Mouse (Mus musculus): ENCODE data around the gene Chrna9. TPM values are rescaled to one million over a fixed set of nuclear protein-coding genes. Genes with fewer than 3 reads are reported as not detected.

Gene Chrna9
- polyA plus RNA-seq, 1 experiment from 2014 or later: 0.57 TPM

DNA sequence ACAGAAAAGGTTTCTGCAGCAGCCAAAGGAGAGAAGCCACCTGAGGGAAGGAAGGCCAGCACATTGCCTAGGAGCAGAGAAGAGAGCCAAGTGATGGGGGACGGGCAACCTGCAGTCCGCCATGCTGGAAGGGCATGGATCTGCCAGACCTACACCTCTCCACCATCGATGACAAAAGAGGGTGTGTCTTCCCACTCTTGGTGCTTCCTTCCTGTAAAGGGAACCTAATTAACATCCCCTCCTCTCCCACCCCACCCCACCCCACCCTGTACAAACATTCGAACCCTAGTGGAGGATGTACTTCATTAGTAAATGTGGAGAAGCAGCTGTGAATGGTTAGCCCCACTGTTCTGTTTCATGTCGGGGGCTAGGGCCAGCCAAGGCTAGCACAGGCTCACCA is 22.5 kb upstream of the Chrna9 start:
- 85% methylated on average over 5 of the region's 5 CpGs for WGBS
- Histone ChIP-seq H3K27me3 (ENCODE audit: control insufficient read depth, insufficient read depth, low read length) (no peaks in the 10 kb centered on the region), H3K4me2 (ENCODE audit: low read depth) (no peak overlapping the region), H3K36me3 (ENCODE audit: control insufficient read depth, insufficient read depth, low read length) (no peaks in the 10 kb centered on the region), H3K4me1 (ENCODE audit: control insufficient read depth, insufficient read depth, low read length) (no peaks in the 10 kb centered on the region), H3K27ac (ENCODE audit: low read depth, low read length) (no peak overlapping the region), H3K4me3 (ENCODE audit: low read depth, low read length) (no peak overlapping the region), H3K9ac (ENCODE audit: low read length) (no peak overlapping the region), H3K9me3 (ENCODE audit: control insufficient read depth, low read length) (no peaks in the 10 kb centered on the region)
- DNase-seq (ENCODE audit: low spot score) (no peak), ATAC-seq (ENCODE audit: insufficient read depth, low FRiP score, low TSS enrichment) (no peak)

DNA sequence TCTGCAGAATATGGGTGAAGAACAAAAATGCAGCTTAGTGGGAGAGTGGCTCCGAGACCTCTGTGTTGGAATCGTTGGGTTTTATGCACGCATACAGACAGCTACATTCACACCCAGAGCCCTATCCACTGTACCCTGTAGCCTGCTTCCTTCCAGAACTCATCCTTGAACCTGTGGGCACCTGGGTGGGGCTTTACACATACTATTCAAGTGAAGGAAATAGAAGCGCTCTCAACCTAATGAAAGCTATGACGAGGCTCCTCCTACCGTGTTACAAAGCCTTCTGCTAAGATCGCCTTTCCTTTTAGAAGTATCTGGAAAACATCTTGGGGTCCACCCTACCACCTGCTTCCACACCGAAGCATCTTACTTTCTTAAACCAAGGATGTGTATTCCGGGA is 21.6 kb upstream of the Chrna9 start:
- H3K27ac ChIP-seq (ENCODE audit: low read depth, low read length): no peak overlapping the region
- H3K4me2 ChIP-seq (ENCODE audit: low read depth): no peak overlapping the region
- H3K4me3 ChIP-seq (ENCODE audit: low read depth, low read length): no peak overlapping the region
- no peaks in the 10 kb centered on the region for H3K36me3 ChIP-seq (ENCODE audit: control insufficient read depth, insufficient read depth, low read length)
- 95% methylated on average over 9 of the region's 9 CpGs for WGBS
- H3K9ac ChIP-seq (ENCODE audit: low read length): no peak overlapping the region
- no peaks in the 10 kb centered on the region for H3K9me3 ChIP-seq (ENCODE audit: control insufficient read depth, low read length)
- no peaks in the 10 kb centered on the region for H3K4me1 ChIP-seq (ENCODE audit: control insufficient read depth, insufficient read depth, low read length)
- DNase-seq (ENCODE audit: low spot score) (no peak), ATAC-seq (ENCODE audit: insufficient read depth, low FRiP score, low TSS enrichment) (no peak)
- H3K27me3 ChIP-seq (ENCODE audit: control insufficient read depth, insufficient read depth, low read length): no peaks in the 10 kb centered on the region

DNA sequence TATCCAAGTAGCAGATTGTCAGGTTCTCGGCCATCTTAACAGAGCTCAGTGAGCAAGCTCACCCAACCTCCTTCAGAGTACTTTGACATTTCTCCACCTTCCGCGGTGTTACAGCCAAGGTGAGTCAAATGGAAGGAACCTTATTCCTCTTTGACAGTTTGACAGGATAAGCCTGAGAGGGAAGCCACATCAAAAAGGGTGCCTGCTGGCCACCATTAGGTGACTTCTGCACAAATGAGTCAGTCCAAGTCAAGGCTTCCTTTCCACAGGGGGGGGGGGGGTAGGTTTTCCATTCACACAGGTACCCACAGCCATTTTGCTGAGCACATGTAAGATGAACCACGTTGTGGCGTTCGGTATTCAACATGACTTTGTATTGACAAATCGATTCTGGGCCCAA is 20.4 kb upstream of the Chrna9 start:
- DNase-seq (ENCODE audit: low spot score): no peak
- Histone ChIP-seq H3K4me1 (ENCODE audit: control insufficient read depth, insufficient read depth, low read length) (peaks cover 4% of the 10 kb centered on the region; the same call in 1 of the 2 replicates), H3K9me3 (ENCODE audit: control insufficient read depth, low read length) (no peaks in the 10 kb centered on the region), H3K27ac (ENCODE audit: low read depth, low read length) (no peak overlapping the region), H3K27me3 (ENCODE audit: control insufficient read depth, insufficient read depth, low read length) (no peaks in the 10 kb centered on the region), H3K9ac (ENCODE audit: low read length) (no peak overlapping the region), H3K4me2 (ENCODE audit: low read depth) (no peak overlapping the region), H3K36me3 (ENCODE audit: control insufficient read depth, insufficient read depth, low read length) (no peaks in the 10 kb centered on the region), H3K4me3 (ENCODE audit: low read depth, low read length) (no peak overlapping the region)
- ATAC-seq (ENCODE audit: insufficient read depth, low FRiP score, low TSS enrichment): no peak
- 91% methylated on average over 7 of the region's 7 CpGs for WGBS

DNA sequence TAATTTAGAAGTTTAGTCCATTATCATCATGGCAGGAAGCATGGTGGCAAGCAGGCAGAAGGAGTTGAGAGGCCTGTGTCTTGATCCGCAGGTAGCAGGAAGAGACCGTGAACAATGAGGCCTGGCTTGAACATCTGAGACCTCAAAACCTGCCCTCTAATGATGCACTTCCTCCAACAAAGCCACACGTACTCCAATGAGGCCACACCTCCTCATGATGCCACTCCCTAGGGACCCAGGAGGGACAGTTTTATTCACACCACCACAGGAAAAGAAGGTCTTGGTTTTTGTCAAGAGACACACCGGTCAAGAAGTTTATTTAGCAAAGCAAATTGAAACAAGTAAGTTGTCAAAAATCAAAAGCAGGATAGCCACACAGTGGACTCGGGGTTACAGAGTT is 17.8 kb upstream of the Chrna9 start:
- Histone ChIP-seq H3K4me2 (ENCODE audit: low read depth) (no peak overlapping the region), H3K4me1 (ENCODE audit: control insufficient read depth, insufficient read depth, low read length) (peaks cover 4% of the 10 kb centered on the region; the same call in 1 of the 2 replicates), H3K9me3 (ENCODE audit: control insufficient read depth, low read length) (no peaks in the 10 kb centered on the region), H3K36me3 (ENCODE audit: control insufficient read depth, insufficient read depth, low read length) (no peaks in the 10 kb centered on the region), H3K27ac (ENCODE audit: low read depth, low read length) (no peak overlapping the region), H3K9ac (ENCODE audit: low read length) (no peak overlapping the region), H3K4me3 (ENCODE audit: low read depth, low read length) (no peak overlapping the region), H3K27me3 (ENCODE audit: control insufficient read depth, insufficient read depth, low read length) (no peaks in the 10 kb centered on the region)
- 92% methylated on average over 5 of the region's 5 CpGs for WGBS
- ATAC-seq (ENCODE audit: insufficient read depth, low FRiP score, low TSS enrichment) (no peak), DNase-seq (ENCODE audit: low spot score) (no peak)

DNA sequence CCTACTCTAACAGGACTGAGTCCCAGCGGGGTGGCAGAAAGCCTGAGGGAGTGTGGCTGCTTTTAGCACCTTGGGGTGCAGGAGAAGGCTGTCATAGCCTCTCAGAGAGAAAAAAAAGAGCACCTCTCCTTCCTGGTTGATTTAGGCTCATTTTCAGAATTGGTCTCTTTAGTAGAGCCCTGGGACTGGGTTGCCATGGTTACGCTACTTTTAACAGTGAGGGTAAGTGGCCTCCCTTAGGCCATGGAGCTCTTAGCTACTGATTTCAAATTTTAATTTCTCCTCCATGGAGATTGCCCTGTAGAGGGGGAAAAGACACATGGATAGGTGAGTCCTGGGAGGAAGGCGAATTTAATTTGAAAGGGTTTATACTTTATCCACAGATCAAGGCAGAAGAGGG is 16.1 kb upstream of the Chrna9 start:
- DNase-seq (ENCODE audit: low spot score) (peak; percentile 24), ATAC-seq (ENCODE audit: insufficient read depth, low FRiP score, low TSS enrichment) (no peak)

DNA sequence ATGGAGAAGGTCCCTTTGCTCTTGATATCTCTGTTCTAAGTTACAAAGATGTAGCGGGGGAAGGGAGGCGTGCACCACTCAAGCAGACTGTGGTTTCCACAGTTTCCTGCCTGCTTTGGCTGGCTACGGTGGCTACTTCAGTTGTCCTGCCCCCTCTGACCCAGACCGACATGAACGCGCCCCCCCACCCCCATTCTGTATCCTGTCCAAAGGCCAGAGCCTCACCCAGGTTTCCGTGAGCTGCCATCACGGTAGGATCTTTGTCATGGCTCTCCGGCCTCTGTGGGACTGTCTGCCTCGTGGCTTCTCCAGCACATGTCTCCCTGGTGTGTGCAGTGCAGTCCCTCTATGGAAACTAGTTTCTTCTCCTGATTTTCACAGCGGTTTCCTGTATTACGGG is 15.4 kb upstream of the Chrna9 start:
- H3K36me3 ChIP-seq (ENCODE audit: control insufficient read depth, insufficient read depth, low read length): no peaks in the 10 kb centered on the region
- H3K27ac ChIP-seq (ENCODE audit: low read depth, low read length): no peak overlapping the region
- DNase-seq (ENCODE audit: low spot score) (no peak), ATAC-seq (ENCODE audit: insufficient read depth, low FRiP score, low TSS enrichment) (no peak)
- no peaks in the 10 kb centered on the region for H3K27me3 ChIP-seq (ENCODE audit: control insufficient read depth, insufficient read depth, low read length)
- no peaks in the 10 kb centered on the region for H3K9me3 ChIP-seq (ENCODE audit: control insufficient read depth, low read length)
- no peak overlapping the region for H3K4me3 ChIP-seq (ENCODE audit: low read depth, low read length)
- peaks cover 4% of the 10 kb centered on the region; the same call in 1 of the 2 replicates for H3K4me1 ChIP-seq (ENCODE audit: control insufficient read depth, insufficient read depth, low read length)
- no peak overlapping the region for H3K9ac ChIP-seq (ENCODE audit: low read length)
- WGBS: 83% methylated on average over 12 of the region's 12 CpGs
- no peak overlapping the region for H3K4me2 ChIP-seq (ENCODE audit: low read depth)

More for the DNA sequence above, 16.1 kb upstream of the Chrna9 start:
- Histone ChIP-seq H3K36me3 (ENCODE audit: control insufficient read depth, insufficient read depth, low read length) (no peaks in the 10 kb centered on the region), H3K4me2 (ENCODE audit: low read depth) (no peak overlapping the region), H3K4me1 (ENCODE audit: control insufficient read depth, insufficient read depth, low read length) (peaks cover 4% of the 10 kb centered on the region; the same call in 1 of the 2 replicates), H3K9me3 (ENCODE audit: control insufficient read depth, low read length) (no peaks in the 10 kb centered on the region), H3K4me3 (ENCODE audit: low read depth, low read length) (no peak overlapping the region), H3K27me3 (ENCODE audit: control insufficient read depth, insufficient read depth, low read length) (no peaks in the 10 kb centered on the region), H3K27ac (ENCODE audit: low read depth, low read length) (no peak overlapping the region), H3K9ac (ENCODE audit: low read length) (no peak overlapping the region)
- WGBS: 83% methylated on average over 3 of the region's 3 CpGs

DNA sequence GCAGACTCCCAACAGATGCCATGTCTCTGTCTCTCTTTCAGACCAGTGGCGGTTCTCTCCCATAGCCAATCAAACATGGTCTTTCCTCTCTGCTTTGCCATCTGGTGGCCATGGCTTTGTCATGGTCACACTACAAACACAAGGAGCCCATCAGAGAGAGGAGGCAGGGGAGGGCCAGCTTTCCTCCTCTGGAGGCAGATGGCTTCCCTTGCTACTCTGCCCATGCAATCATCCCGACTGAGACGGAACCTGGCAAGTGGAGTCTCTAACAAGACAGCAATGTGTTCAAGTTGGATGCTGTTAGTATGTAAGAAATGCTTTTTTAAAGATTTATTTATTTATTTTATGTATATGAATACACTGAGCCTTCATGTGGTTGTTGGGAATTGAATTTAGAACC is 14.8 kb upstream of the Chrna9 start:
- Histone ChIP-seq H3K36me3 (ENCODE audit: control insufficient read depth, insufficient read depth, low read length) (no peaks in the 10 kb centered on the region), H3K4me1 (ENCODE audit: control insufficient read depth, insufficient read depth, low read length) (peaks cover 4% of the 10 kb centered on the region; the same call in 1 of the 2 replicates), H3K9ac (ENCODE audit: low read length) (no peak overlapping the region), H3K4me2 (ENCODE audit: low read depth) (no peak overlapping the region), H3K9me3 (ENCODE audit: control insufficient read depth, low read length) (no peaks in the 10 kb centered on the region), H3K4me3 (ENCODE audit: low read depth, low read length) (no peak overlapping the region), H3K27ac (ENCODE audit: low read depth, low read length) (no peak overlapping the region), H3K27me3 (ENCODE audit: control insufficient read depth, insufficient read depth, low read length) (no peaks in the 10 kb centered on the region)
- ATAC-seq (ENCODE audit: insufficient read depth, low FRiP score, low TSS enrichment) (no peak), DNase-seq (ENCODE audit: low spot score) (no peak)
- WGBS: 97% methylated on average over 3 of the region's 3 CpGs

DNA sequence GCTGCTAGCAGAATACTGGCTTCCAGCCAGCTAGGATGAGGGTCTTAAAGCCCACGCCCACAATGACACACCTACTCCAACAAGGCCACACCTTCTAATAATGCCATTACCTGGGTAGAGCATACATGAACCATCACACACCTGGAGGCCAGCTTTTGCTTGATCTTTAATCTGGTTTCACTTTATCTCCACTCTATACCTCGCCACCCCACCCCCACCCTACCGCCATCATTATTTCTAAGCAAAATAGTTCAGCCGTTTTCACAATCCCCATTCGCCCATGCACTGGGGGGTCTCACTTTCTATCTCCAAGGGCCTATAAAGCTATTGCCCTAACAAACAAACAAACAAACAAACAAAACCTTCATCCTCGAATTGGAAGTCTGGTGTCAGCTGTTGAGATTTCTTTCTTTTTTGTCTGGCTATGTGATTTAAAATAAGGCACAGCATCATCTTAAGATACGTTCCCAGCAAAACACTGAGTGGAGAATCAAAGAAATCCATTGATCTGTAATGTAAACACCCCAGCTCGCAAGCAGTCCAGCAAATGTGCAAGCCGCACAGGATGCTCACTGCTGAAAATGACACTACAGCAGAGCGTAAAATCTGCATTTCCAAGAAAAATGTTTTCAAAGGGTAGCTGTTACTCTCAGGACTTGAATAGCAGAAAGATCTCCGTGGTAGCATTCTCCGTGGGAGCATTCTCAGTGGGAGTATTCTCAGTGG is 13.9 kb upstream of the Chrna9 start:
- ATAC-seq (ENCODE audit: insufficient read depth, low FRiP score, low TSS enrichment) (no peak), DNase-seq (ENCODE audit: low spot score) (no peak)
- Histone ChIP-seq H3K4me2 (ENCODE audit: low read depth) (no peak overlapping the region), H3K27ac (ENCODE audit: low read depth, low read length) (no peak overlapping the region), H3K4me3 (ENCODE audit: low read depth, low read length) (no peak overlapping the region), H3K9ac (ENCODE audit: low read length) (no peak overlapping the region), H3K27me3 (ENCODE audit: control insufficient read depth, insufficient read depth, low read length) (no peaks in the 10 kb centered on the region), H3K4me1 (ENCODE audit: control insufficient read depth, insufficient read depth, low read length) (peaks cover 4% of the 10 kb centered on the region; the same call in 1 of the 2 replicates), H3K9me3 (ENCODE audit: control insufficient read depth, low read length) (no peaks in the 10 kb centered on the region), H3K36me3 (ENCODE audit: control insufficient read depth, insufficient read depth, low read length) (no peaks in the 10 kb centered on the region)
- 83% methylated on average over 12 of the region's 12 CpGs for WGBS

DNA sequence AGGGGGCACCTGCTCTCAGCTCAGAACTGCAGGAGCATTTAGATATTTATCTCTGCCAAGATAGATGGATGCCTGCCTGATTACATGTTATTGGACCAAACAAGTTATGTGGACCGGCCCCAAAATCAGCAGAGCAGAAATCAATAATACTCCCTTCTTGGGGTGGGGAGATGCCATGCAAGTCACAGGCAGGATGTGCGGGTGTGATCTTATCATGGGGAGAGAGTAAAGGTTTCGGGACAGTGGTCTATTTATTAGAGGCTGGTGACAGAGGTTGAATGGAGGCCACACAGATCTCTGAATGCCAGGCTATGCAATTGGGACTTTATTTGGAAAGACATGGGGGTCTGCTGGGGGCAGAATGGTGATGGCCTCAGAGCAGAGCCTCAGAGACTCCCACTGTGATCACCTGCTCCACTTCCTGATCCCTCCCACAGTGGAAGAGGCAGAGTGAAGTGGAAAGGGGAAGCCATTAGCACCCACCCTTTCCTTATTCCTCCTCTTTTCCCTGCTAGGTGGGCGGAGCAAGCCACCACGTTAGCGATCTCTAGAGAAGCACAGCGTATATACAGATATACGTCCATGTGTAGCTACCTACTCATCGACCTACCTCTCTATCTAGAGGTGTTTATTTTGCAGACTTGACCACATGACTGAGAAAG is 13.1 kb upstream of the Chrna9 start:
- Histone ChIP-seq H3K4me2 (ENCODE audit: low read depth) (no peak overlapping the region), H3K9ac (ENCODE audit: low read length) (no peak overlapping the region), H3K27ac (ENCODE audit: low read depth, low read length) (no peak overlapping the region), H3K9me3 (ENCODE audit: control insufficient read depth, low read length) (no peaks in the 10 kb centered on the region), H3K27me3 (ENCODE audit: control insufficient read depth, insufficient read depth, low read length) (no peaks in the 10 kb centered on the region), H3K4me3 (ENCODE audit: low read depth, low read length) (no peak overlapping the region), H3K36me3 (ENCODE audit: control insufficient read depth, insufficient read depth, low read length) (no peaks in the 10 kb centered on the region), H3K4me1 (ENCODE audit: control insufficient read depth, insufficient read depth, low read length) (peaks cover 4% of the 10 kb centered on the region; the same call in 1 of the 2 replicates)
- DNase-seq (ENCODE audit: low spot score) (no peak), ATAC-seq (ENCODE audit: insufficient read depth, low FRiP score, low TSS enrichment) (no peak)
- 80% methylated on average over 9 of the region's 9 CpGs for WGBS

Data from neural tube, embryonic 11.5 days (tissue).